Mouse (Mus musculus) ES-Bruce4 (cell line): ENCODE measurements around the gene Tspan9. TPM values are rescaled to one million over a fixed set of nuclear protein-coding genes. Genes with fewer than 3 reads are reported as not detected.
A peak's percentile ranks its signal among the peaks of the same experiment; 100 is the strongest.

Experiments used
- H3K27ac ChIP-seq: 2 replicates; pipeline ENCODE4 v1.5.1; 2012; ENCODE audit warnings: low read length, inconsistent platforms; ENCODE audit not compliant: insufficient read depth
- H3K27me3 ChIP-seq: 2 replicates; pipeline ENCODE4 v1.6.1; 2012; ENCODE audit warnings: mild to moderate bottlenecking, low read length, inconsistent platforms; ENCODE audit not compliant: control insufficient read depth, poor library complexity, insufficient read depth, severe bottlenecking
- H3K36me3 ChIP-seq: 2 replicates; pipeline ENCODE4 v1.6.1; 2012; ENCODE audit warnings: inconsistent platforms, mild to moderate bottlenecking, low read length, moderate library complexity; ENCODE audit not compliant: control insufficient read depth, poor library complexity, insufficient read depth, severe bottlenecking
- H3K4me1 ChIP-seq: one replicate; pipeline ENCODE4 v1.8.1; 2011; ENCODE audit warnings: low read length; ENCODE audit not compliant: control insufficient read depth, insufficient read depth
- H3K4me3 ChIP-seq: 2 replicates; pipeline ENCODE4 v1.5.1; 2011; ENCODE audit warnings: low read depth, mild to moderate bottlenecking, low read length
- H3K9ac ChIP-seq: 2 replicates; pipeline ENCODE4 v1.6.1; 2012; ENCODE audit warnings: low read depth, mild to moderate bottlenecking, inconsistent platforms; ENCODE audit not compliant: poor library complexity, severe bottlenecking
- H3K9me3 ChIP-seq: replicated peaks from 2 replicates; pipeline ENCODE4 v1.6.1; 2012; ENCODE audit warnings: mild to moderate bottlenecking, low read length, inconsistent platforms; ENCODE audit not compliant: control insufficient read depth, poor library complexity, insufficient read depth, severe bottlenecking
- CTCF ChIP-seq: IDR thresholded peaks from one replicate; pipeline ENCODE4 v1.8.1; 2011; ENCODE audit warnings: low read depth, low read length
- EP300 ChIP-seq: IDR thresholded peaks from 2 replicates; pipeline ENCODE4 v1.6.1; 2011; ENCODE audit warnings: low read depth, low read length; ENCODE audit not compliant: insufficient read depth
- POLR2A ChIP-seq: IDR thresholded peaks from one replicate; pipeline ENCODE4 v1.8.1; 2011; ENCODE audit warnings: low read length; ENCODE audit not compliant: insufficient read depth
- polyA plus RNA-seq: library from polyadenylated mRNA; stranded (reverse); fragments of >200 nt; gene quantifications from 2 replicates; pipeline ENCODE4 v1.2.4, GENCODE M21; 2011; ENCODE audit warnings: low read depth; ENCODE audit not compliant: missing spikeins, insufficient read depth, insufficient read length

Tspan9 gene
- polyA plus RNA-seq, 1 experiment: 90.5 TPM

DNA sequence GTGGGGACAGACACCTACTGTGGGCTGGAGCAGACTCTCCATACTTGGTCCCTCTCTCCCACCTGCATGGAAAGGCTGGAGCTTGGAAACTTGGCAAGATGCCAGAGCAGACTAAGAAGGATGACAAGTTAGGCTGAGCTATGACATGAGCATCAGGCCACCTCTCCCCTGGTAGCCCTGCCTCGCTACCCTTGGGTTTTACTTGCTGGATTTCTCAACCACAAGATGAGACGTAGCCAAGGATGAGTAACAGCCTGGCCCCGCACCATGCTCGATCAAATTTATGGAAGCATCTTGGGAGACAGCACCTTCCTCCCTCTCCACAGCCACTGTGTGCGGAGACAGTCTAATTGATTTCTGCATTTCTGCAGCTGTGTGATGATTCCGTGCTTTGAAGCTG lies 28.3 kb downstream of the Tspan9 start:
- Histone ChIP-seq H3K9ac (no peak overlapping the region), H3K4me1 (peaks cover 3% of the 10 kb centered on the region), H3K36me3 (no peaks in the 10 kb centered on the region), H3K4me3 (no peak overlapping the region), H3K27ac (no peak overlapping the region), H3K9me3 (no peaks in the 10 kb centered on the region), H3K27me3 (no peaks in the 10 kb centered on the region)
- TF ChIP-seq CTCF (no peak), EP300 (no peak), POLR2A (no peak)

DNA sequence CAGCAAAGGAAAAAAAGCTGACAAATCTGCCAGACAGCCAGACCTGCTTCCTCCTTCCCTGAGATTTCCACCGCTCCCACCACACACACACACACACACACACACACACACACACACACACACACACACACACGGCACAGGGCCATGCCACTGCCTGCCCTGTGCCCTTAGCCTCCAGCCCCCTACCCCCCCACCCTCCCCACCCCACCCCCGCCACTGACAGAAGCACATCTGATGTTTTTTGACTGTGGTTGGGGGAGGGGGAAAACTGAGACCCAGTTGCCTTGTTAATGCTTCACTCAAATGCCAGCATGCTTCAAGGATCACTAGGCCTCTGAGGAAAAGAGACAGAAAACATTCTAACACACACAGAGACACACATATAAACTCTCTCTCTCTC lies 30.8 kb downstream of the Tspan9 start:
- no peak for TF ChIP-seq POLR2A
- TF ChIP-seq EP300: no peak
- TF ChIP-seq CTCF: no peak
- H3K27me3 ChIP-seq: no peaks in the 10 kb centered on the region
- H3K4me1 ChIP-seq: peaks cover 3% of the 10 kb centered on the region
- H3K9me3 ChIP-seq: no peaks in the 10 kb centered on the region
- H3K27ac ChIP-seq: no peak overlapping the region
- no peak overlapping the region for H3K9ac ChIP-seq
- H3K36me3 ChIP-seq: no peaks in the 10 kb centered on the region
- no peak overlapping the region for H3K4me3 ChIP-seq

DNA sequence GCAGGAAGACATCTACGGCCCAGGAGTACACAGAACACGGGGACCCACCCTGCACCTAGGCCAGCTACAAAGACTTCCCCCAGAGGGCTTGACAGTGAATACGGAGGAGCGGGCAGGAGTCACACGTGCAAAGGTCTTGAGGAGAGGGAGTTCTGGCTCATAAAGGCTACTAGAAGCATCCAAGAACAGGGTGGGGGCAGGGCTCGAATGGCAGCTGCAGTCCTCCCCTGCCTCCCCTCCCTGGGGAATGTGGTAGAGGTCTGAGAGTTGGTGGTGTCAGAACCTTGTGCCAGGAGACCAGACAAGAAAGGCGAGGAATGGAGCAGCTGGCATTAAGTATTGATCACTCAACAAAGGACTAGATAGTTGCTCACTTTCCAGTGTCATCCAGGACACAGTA lies 31.6 kb downstream of the Tspan9 start:
- Histone ChIP-seq H3K36me3 (no peaks in the 10 kb centered on the region), H3K9me3 (no peaks in the 10 kb centered on the region), H3K9ac (no peak overlapping the region), H3K27me3 (no peaks in the 10 kb centered on the region), H3K4me1 (no peaks in the 10 kb centered on the region), H3K27ac (no peak overlapping the region), H3K4me3 (no peak overlapping the region)
- no peak for TF ChIP-seq POLR2A
- no peak for TF ChIP-seq EP300
- TF ChIP-seq CTCF: no peak

DNA sequence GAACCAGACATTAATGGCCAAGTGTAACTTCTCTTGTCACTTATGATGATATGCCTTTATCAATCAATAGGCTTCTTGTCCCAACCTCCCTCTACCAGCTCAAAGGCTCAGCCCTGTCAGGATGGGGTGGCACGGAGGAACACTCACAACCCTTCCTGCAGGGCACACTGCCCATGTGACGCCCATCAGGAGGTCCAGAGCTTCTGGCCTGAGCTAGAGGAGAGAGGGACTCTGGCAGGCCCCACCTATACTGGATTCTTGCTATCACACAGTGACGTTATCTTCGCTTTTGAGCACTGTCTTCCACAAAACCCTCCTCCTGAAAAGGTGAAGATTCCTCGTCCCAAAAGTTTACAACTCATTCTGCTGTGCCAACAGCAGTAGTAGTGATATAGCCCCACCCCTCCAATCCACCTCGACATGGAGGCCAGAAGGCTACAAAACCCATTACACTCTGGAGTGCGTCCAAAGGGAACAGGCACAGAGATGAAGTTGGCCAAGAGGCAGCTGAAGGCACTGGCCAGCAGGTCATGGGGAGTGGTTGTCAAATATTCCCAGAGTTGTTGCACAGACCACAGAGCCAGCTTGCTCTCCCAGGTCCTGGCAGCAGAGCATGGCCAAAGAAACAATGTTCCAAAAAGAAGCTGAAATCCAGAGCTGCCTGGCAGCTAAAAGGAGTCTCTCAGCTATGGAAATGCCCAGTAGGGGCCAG lies 34.9 kb downstream of the Tspan9 start:
- TF ChIP-seq CTCF: no peak
- no peak for TF ChIP-seq POLR2A
- TF ChIP-seq EP300: no peak
- Histone ChIP-seq H3K4me3 (no peak overlapping the region), H3K4me1 (peaks cover 11% of the 10 kb centered on the region), H3K27ac (no peak overlapping the region), H3K36me3 (no peaks in the 10 kb centered on the region), H3K27me3 (no peaks in the 10 kb centered on the region), H3K9ac (no peak overlapping the region), H3K9me3 (no peaks in the 10 kb centered on the region)

DNA sequence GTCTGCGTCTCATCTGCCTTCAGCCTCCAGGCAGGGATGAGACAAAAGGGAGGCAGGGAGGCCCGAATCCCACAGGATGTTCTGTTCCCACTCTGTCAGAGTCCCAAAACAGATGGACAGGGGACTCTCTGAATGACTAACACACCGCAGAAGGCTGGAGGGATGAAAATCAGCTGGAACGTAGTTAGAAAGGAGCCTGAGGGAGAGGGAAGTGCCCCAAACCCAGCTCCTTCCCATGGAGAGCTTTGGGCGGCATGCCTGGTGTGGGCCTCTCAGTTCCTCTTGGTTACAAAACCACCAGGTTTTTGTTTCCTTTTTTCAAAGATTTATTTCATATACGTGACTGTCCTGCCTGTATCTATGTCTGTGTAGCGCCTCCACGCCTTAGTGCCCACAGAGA lies 35.7 kb downstream of the Tspan9 start:
- Histone ChIP-seq H3K36me3 (no peaks in the 10 kb centered on the region), H3K9ac (no peak overlapping the region), H3K4me3 (no peak overlapping the region), H3K27ac (no peak overlapping the region), H3K9me3 (no peaks in the 10 kb centered on the region), H3K4me1 (peaks cover 13% of the 10 kb centered on the region), H3K27me3 (no peaks in the 10 kb centered on the region)
- TF ChIP-seq EP300 (0 out of 2 replicates have a peak, but pooled peaks have one; percentile 2), CTCF (no peak), POLR2A (no peak)

DNA sequence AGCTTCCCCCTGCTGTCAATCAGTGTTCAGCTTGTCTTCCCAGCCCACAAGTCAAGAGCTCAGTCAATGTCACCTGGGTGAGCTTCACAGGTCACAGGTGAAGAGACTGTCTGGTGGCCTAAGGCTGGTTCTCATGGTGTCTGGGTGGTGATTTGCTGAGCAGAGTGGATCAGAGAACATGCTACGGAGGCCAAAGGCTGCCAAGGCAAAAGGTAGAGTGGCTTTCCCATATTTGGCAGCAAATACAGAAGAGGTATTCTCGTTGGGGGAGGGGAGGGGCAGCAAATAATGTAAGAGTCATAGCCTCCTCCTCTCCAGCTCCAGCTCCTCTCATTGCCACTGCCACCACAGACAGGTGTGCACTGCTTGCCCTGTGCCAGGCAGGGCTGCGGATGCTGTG lies 37.2 kb downstream of the Tspan9 start:
- H3K9me3 ChIP-seq: no peaks in the 10 kb centered on the region
- H3K27me3 ChIP-seq: no peaks in the 10 kb centered on the region
- no peak overlapping the region for H3K27ac ChIP-seq
- no peaks in the 10 kb centered on the region for H3K36me3 ChIP-seq
- H3K4me3 ChIP-seq: no peak overlapping the region
- H3K4me1 ChIP-seq: peaks cover 13% of the 10 kb centered on the region
- TF ChIP-seq EP300: no peak
- no peak for TF ChIP-seq CTCF
- no peak for TF ChIP-seq POLR2A
- H3K9ac ChIP-seq: no peak overlapping the region
